Mouse (Mus musculus) kidney, embryonic 16.5 days (tissue): ENCODE data around the gene Tmem234. TPM values are rescaled to one million over a fixed set of nuclear protein-coding genes. Genes with fewer than 3 reads are reported as not detected.

Experiments
- ATAC-seq: fragments of 200-750 bp; cut with Nextera tagmentation; 2 replicates; pipeline ENCODE4 v1.8.0; 2017; ENCODE audit warnings: moderate TSS enrichment; ENCODE audit not compliant: low FRiP score, low TSS enrichment
- H3K27ac ChIP-seq: fragments of 300-500 bp; sonication (generic); 2 replicates; pipeline ENCODE4 v1.5.1; 2014; ENCODE audit warnings: low read length
- H3K27me3 ChIP-seq: fragments of 300-500 bp; sonication (generic); 2 replicates; pipeline ENCODE4 v1.6.1; 2014; ENCODE audit warnings: low read length, control low read depth, mixed read lengths; ENCODE audit not compliant: insufficient read depth
- H3K36me3 ChIP-seq: fragments of 300-500 bp; sonication (generic); 2 replicates; pipeline ENCODE4 v1.6.1; 2014; ENCODE audit warnings: low read length, control low read depth, mixed read lengths; ENCODE audit not compliant: insufficient read depth
- H3K4me1 ChIP-seq: fragments of 300-500 bp; sonication (generic); 2 replicates; pipeline ENCODE4 v1.6.1; 2014; ENCODE audit warnings: low read length, control low read depth, mixed read lengths; ENCODE audit not compliant: insufficient read depth
- H3K4me2 ChIP-seq: fragments of 300-500 bp; sonication (generic); replicated peaks from 2 replicates; pipeline ENCODE4 v1.6.1; 2014; ENCODE audit warnings: low read depth, low read length
- H3K4me3 ChIP-seq: fragments of 300-500 bp; sonication (generic); 2 replicates; pipeline ENCODE4 v1.5.1; 2014; ENCODE audit warnings: mild to moderate bottlenecking, low read length
- H3K9ac ChIP-seq: fragments of 300-500 bp; sonication (generic); replicated peaks from 2 replicates; pipeline ENCODE4 v1.6.1; 2014; ENCODE audit warnings: low read length
- H3K9me3 ChIP-seq: fragments of 300-500 bp; sonication (generic); 2 replicates; pipeline ENCODE4 v1.6.1; 2016; ENCODE audit warnings: low read length, control low read depth
- WGBS: fragments of 180-500 bp; shearing (Covaris S2); extraction: QIAGEN DNeasy Blood & Tissue Kit; methylation state at CpG from one replicate; pipeline ENCODE4 v1.1.7; 2014; 5-methylcytosine and 5-hydroxymethylcytosine counted together
- polyA plus RNA-seq: library from polyadenylated mRNA; unstranded; fragments of >200 nt; fragmentation: Nextera tagmentation; extraction: Ambion mirVana; gene quantifications from 2 replicates; pipeline ENCODE4 v1.2.1, GENCODE M21; 2015

Tmem234 gene
- polyA plus RNA-seq, 1 experiment from 2014 or later, result 216 TPM

- Histone ChIP-seq H3K36me3 (no peaks in the 10 kb centered on the region), H3K4me1 (peaks cover 6% of the 10 kb centered on the region), H3K4me3 (no peak overlapping the region), H3K9ac (no peak overlapping the region), H3K9me3 (no peaks in the 10 kb centered on the region), H3K27me3 (no peaks in the 10 kb centered on the region), H3K27ac (no peak overlapping the region), H3K4me2 (no peak overlapping the region)
- 81% methylated on average over 6 of the region's 6 CpGs for WGBS
- ATAC-seq, result no peak
These were observed 35.3 kb upstream of the Tmem234 start for GRCm38 (mm10) chr4:129565139-129565538.

GRCm38 (mm10) chr4:129568366-129568765 is 32.1 kb upstream of the Tmem234 start:
- Histone ChIP-seq H3K27me3 (no peaks in the 10 kb centered on the region), H3K4me1 (peaks cover 3% of the 10 kb centered on the region), H3K4me2 (no peak overlapping the region), H3K27ac (no peak overlapping the region), H3K36me3 (no peaks in the 10 kb centered on the region), H3K9me3 (no peaks in the 10 kb centered on the region), H3K4me3 (no peak overlapping the region), H3K9ac (no peak overlapping the region)
- ATAC-seq, result no peak
- 88% methylated on average over 7 of the region's 7 CpGs for WGBS

- WGBS, result 84% methylated on average over 6 of the region's 6 CpGs
- no peak overlapping the region for H3K9ac ChIP-seq
- H3K36me3 ChIP-seq, result no peaks in the 10 kb centered on the region
- no peak overlapping the region for H3K27ac ChIP-seq
- H3K4me2 ChIP-seq, result no peak overlapping the region
- peaks cover 1% of the 10 kb centered on the region; the same call in 1 of the 2 replicates for H3K4me1 ChIP-seq
- no peak for ATAC-seq
- no peak overlapping the region for H3K4me3 ChIP-seq
- H3K27me3 ChIP-seq, result no peaks in the 10 kb centered on the region
- no peaks in the 10 kb centered on the region for H3K9me3 ChIP-seq
These were observed 30.4 kb upstream of the Tmem234 start for GRCm38 (mm10) chr4:129570028-129570427.

GRCm38 (mm10) chr4:129571551-129572084 is 28.9 kb upstream of the Tmem234 start:
- no peak overlapping the region for H3K4me3 ChIP-seq
- WGBS, result 69% methylated on average over 8 of the region's 8 CpGs
- H3K4me1 ChIP-seq, result peaks cover 7% of the 10 kb centered on the region
- peak overlapping the region; percentile 34; the same call in 1 of the 2 replicates for H3K27ac ChIP-seq
- no peak overlapping the region for H3K9ac ChIP-seq
- H3K36me3 ChIP-seq, result no peaks in the 10 kb centered on the region
- H3K4me2 ChIP-seq, result no peak overlapping the region
- ATAC-seq, result no peak
- H3K27me3 ChIP-seq, result no peaks in the 10 kb centered on the region
- no peaks in the 10 kb centered on the region for H3K9me3 ChIP-seq

- Histone ChIP-seq H3K27ac (peak overlapping the region; percentile 54), H3K4me2 (no peak overlapping the region), H3K4me3 (no peak overlapping the region), H3K9me3 (no peaks in the 10 kb centered on the region), H3K36me3 (no peaks in the 10 kb centered on the region), H3K4me1 (peaks cover 13% of the 10 kb centered on the region), H3K9ac (no peak overlapping the region), H3K27me3 (no peaks in the 10 kb centered on the region)
- WGBS, result 69% methylated on average over 13 of the region's 13 CpGs
- no peak for ATAC-seq
These were observed 28.0 kb upstream of the Tmem234 start for GRCm38 (mm10) chr4:129572236-129573092.

GRCm38 (mm10) chr4:129573093-129573370 is 27.4 kb upstream of the Tmem234 start:
- H3K27me3 ChIP-seq, result no peaks in the 10 kb centered on the region
- H3K4me1 ChIP-seq, result peaks cover 13% of the 10 kb centered on the region
- peak overlapping the region; percentile 54 for H3K27ac ChIP-seq
- no peak overlapping the region for H3K4me2 ChIP-seq
- H3K4me3 ChIP-seq, result no peak overlapping the region
- no peaks in the 10 kb centered on the region for H3K36me3 ChIP-seq
- ATAC-seq, result no peak
- no peak overlapping the region for H3K9ac ChIP-seq
- no peaks in the 10 kb centered on the region for H3K9me3 ChIP-seq
- WGBS, result 84% methylated on average over 4 of the region's 4 CpGs

- WGBS, result 93% methylated on average over 8 of the region's 8 CpGs
- Histone ChIP-seq H3K27ac (peak within 1 kb of the TSS; percentile 54), H3K9me3 (no peaks in the 10 kb centered on the region)
These were observed 27.0 kb upstream of the Tmem234 start, which contains the start of gene Lck for GRCm38 (mm10) chr4:129573430-129573829. Gene Lck (minus strand): TSS chr4:129573641.

GRCm38 (mm10) chr4:129575171-129575844 is 25.2 kb upstream of the Tmem234 start:
- peaks cover 16% of the 10 kb centered on the region for H3K4me1 ChIP-seq
- peak; percentile 53 for ATAC-seq
- H3K36me3 ChIP-seq, result no peaks in the 10 kb centered on the region
- H3K9ac ChIP-seq, result peak overlapping the region; percentile 53; the same call in 1 of the 2 replicates
- peak overlapping the region; percentile 31; the same call in 1 of the 2 replicates for H3K4me2 ChIP-seq
- H3K27me3 ChIP-seq, result no peaks in the 10 kb centered on the region
- WGBS, result 18% methylated on average over 7 of the region's 8 CpGs
- peak overlapping the region; percentile 79 for H3K27ac ChIP-seq
- H3K9me3 ChIP-seq, result no peaks in the 10 kb centered on the region
- no peak overlapping the region; the same call in 1 of the 2 replicates for H3K4me3 ChIP-seq

More at GRCm38 (mm10) chr4:129573430-129573829, 27.0 kb upstream of the Tmem234 start, which contains the start of gene Lck:
- Histone ChIP-seq H3K36me3 (no peaks in the 10 kb centered on the region), H3K4me1 (peaks cover 13% of the 10 kb centered on the region), H3K4me2 (no peak within 1 kb of the TSS), H3K27me3 (no peaks in the 10 kb centered on the region), H3K4me3 (no peak within 1 kb of the TSS), H3K9ac (no peak within 1 kb of the TSS)
- no peak for ATAC-seq

GRCm38 (mm10) chr4:129576863-129577491 is 23.5 kb upstream of the Tmem234 start:
- Histone ChIP-seq H3K4me3 (peak overlapping the region; percentile 34), H3K4me1 (peaks cover 17% of the 10 kb centered on the region), H3K27me3 (no peaks in the 10 kb centered on the region), H3K36me3 (no peaks in the 10 kb centered on the region), H3K4me2 (peak overlapping the region; percentile 41), H3K9me3 (no peaks in the 10 kb centered on the region), H3K9ac (peak overlapping the region; percentile 56), H3K27ac (no peak overlapping the region)
- 34% methylated on average over 21 of the region's 21 CpGs for WGBS
- no peak; the same call in 1 of the 2 replicates for ATAC-seq
